Mouse (Mus musculus): ENCODE data around the gene Snrpd2. TPM values are rescaled to one million over a fixed set of nuclear protein-coding genes. Genes with fewer than 3 reads are reported as not detected.

Gene Snrpd2
- 10 to 100 TPM; 50.6 to 59.4 (median 57.3) TPM for total RNA-seq (2022)

DNA sequence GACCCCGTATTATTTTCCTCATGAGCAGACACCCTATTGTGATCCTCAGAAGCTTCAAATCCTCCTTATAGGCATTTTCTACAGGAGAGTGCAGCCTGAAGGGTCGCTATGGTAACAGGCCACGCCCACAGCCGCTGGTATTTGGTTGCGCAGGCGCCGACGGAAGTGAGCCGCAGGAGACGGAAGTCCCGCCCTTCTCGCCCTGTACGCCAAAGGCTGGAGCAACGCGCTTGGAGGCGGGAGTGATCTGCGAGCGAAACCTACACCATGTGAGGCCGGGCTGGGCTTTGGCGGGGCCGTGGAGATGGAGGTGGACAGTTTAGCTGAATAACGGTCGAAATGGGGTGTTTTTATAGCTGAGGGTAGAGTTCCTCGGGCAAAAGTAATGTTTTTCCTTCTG lies at the start of gene Snrpd2:
Gene Snrpd2 (plus strand): TSS at position 97 of the 400 bp plus-strand sequence.
- peak; percentile 90 to 95 for DNase-seq (ENCODE audit: low spot score in 2 of 2)

DNA sequence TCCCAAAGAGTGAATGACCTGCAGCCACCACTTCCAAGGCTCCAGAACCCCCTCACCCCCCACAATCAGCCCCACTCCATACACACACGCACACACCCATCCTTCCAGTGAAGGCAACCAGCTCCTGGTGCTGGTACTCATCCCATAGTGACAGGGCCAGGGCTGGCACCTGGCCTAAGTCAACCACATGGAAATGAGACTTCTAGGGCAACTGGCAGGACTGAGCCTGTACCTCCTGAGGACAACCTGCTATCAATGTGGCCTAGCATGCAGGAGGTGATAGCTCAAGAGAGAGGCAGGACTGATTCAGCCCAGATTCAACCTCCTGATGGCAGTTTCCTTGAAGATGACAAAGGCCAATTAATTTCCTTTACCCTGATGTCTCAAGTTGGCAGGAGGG lies 49.2 kb upstream of the Snrpd2 start:
- no peak for DNase-seq (ENCODE audit: low spot score in 2 of 2)

DNA sequence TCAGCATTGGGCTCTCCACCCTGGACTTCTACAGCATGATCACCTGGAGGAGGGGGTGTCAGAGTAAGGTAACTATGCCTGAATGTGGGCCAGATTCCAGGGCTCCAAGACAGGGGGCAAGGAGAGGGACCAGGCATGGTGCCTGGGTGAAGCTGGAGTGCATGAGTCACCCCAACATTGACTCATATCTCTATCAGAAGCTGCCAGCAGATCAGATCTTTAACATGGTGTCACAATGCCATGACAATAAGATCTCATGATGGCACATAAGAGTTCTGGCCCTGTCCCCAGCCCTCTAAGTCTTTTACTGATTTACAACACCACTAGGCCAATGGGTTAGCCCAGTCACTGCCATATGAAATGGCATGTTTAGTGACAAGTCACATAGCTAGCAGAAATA lies 45.8 kb upstream of the Snrpd2 start:
- no peak for DNase-seq (ENCODE audit: low spot score in 2 of 2)

DNA sequence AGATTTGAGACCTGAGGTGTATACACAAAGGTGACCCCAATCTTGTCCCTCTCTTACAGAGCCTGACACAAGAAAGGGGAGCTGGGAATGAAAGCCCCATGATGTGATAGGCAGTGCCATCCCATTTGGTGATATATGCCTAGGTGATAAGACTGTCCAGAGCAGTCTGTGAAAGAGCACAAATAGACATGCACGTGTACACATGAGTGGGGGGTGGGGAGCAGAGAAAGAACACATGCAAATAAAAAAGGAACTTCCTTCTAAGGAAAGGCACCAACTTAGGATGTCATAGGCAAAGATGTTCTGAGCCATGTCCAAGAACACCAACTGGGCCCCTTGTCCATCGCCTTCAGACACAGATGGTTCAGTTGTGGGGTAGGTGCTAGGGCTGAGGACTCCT lies 45.0 kb upstream of the Snrpd2 start:
- no peak for DNase-seq (ENCODE audit: low spot score in 2 of 2)

DNA sequence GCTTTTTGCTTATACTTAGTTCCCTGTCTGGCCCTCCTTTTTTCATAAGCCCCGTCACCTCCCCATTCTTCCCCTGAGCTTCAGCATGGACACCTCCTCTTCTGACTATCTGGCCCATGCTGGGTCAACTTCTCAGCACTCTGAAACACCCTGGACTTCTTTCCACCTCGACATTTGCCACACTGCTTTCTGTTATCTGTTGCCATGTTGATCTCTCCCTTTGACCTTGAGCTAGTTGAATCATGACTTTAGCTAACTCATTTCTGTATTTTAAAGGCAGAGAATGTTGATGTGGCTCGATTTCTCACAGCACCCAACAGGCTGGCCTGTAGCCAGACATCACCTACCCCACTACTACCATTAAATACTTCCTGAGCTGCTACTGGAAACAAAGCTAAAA lies 42.1 kb upstream of the Snrpd2 start:
- no peak for DNase-seq (ENCODE audit: low spot score in 2 of 2)

DNA sequence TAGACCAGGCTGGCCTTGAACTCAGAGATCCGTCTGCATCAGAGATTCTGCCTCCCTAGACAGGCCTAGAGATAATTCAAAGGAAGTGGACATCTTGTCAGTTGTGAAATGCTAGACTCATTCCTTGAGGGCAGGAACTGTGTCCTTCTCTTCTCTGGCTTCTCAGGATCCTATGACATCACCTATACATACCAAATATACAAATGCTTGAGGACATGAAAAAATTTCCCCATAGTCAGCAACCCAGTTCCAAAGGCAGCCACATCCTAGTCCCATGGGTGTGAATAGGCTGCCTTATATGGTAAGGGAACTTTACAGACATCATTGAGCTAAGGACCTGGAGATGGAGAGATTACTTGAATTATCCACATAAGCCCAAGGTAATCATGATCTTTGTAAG lies 40.0 kb upstream of the Snrpd2 start:
- no peak for DNase-seq (ENCODE audit: low spot score in 2 of 2)

DNA sequence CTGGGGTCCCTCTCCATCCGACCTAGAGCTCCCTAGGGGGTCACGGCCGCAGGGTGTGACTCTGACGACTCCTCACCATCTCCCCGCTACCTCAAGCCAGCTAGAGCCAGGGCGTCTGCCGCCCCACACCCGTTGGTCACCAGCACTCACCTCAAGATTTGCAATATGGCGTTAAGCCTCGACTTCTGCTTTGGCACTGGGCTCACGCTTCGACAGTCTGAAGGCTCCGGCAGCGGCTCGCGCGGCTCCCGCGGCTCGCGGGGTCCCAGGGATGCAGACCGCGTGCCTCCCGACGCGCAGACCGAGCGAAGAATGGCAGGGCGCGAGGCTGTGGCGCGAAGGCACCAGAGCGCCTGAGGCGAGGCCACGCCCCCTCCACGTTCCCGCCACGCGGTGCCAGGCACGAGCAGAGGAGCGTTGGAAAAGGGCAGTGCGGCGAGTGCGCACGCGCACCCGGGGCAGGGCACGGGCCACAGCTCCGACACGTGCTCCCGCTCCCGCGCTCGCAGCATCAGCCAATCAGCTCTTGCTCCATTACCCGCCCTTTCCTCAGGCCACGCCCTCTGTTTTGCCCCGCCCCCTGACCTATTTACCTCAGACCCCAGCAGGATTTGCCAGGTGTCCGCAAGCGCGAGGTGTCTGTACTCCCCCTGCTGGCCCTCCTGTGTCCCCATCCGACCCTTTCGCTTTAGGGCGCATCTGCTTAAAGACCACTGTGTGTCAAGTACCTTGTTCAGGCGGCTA lies 31.3 kb upstream of the Snrpd2 start, which contains the start of gene Gm4969:
Gene Gm4969 (minus strand): TSS at position 341 of the 744 bp plus-strand sequence.
- DNase-seq (ENCODE audit: low spot score in 2 of 2): peak in 1 of 2 experiments; percentile 40

DNA sequence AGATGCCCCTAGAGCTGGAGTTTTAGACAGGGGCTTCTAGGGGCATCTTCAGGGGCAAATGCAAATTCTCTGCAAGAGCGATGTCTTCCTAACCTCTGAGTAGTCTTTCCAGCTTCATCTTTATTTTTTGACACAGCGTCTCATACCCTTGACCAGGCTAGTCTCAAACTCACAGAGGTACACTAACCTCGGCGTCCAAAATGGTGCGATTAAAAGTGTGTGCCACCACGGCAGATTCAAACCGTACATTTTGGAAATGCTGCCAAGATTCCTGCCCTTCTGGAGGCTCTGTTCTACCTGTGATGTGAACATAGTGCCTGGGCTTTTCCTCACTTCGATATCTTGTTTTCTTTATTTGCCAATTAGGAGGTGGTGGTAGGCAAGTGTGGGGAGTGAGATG lies 30.4 kb upstream of the Snrpd2 start:
- DNase-seq (ENCODE audit: low spot score in 2 of 2): no peak

DNA sequence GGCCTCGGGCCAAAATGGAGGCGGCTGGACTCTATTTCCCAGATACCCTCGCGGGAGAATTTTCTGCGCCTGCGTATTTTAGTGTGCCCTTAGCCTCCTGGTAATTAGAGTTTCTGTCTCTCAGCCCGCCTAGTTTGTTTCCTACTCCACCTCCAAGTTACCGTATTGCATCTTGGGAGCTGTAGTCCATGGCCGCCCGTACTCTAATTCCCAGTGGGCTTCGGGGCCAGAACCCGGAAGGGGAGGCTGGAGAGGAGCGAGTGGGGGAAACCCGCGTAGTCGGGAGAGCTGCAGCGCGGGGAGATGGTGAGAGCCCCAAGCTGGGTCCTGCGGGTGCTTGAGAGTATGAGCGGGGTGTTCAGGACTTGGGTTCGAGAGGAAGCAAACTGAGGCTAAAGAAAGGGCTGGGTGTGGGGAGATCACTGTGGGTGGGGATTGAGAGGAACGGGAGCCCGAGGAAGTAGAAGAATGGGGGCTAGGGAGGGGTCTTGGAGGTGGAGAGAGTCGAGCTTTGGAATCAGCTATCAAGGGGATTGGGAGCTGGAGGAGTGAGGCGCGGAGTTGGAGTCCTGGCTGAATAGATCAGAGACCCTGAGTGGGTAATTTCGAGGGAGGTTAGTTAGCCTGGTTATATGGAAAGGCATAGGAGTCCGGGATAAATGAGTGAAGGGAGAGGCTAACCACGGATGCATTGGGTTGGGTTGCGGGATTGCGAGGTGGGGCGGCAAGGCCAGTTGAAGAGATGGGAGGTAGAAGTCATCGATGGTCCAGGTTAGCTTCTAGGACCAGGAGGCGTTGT lies 29.7 kb upstream of the Snrpd2 start, which contains the start of gene Fbxo46:
Gene Fbxo46 (plus strand): TSS at position 229 of the 799 bp plus-strand sequence.
- DNase-seq (ENCODE audit: low spot score in 2 of 2): peak; percentile 84 to 89

DNA sequence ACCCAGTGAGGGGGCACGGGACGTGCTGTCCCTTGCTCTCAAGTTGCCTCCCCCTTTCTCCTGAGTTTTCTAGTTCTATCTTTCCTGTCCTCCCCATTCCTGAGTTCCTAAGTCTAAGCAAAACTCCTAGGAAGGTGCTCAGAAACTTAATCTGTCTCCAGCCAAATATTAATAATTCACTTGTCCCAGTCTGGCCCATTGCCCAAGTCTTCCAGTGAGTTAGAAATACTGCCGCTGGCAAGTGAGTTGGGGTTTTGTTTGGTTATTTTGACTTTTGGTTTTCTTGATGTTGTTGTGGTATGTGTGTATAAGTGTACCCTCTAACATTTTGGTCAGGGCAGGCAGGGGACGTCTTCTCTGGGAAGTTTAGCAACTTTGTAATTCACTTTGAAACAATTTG lies 27.8 kb upstream of the Snrpd2 start:
- DNase-seq (ENCODE audit: low spot score in 2 of 2): no peak

DNA sequence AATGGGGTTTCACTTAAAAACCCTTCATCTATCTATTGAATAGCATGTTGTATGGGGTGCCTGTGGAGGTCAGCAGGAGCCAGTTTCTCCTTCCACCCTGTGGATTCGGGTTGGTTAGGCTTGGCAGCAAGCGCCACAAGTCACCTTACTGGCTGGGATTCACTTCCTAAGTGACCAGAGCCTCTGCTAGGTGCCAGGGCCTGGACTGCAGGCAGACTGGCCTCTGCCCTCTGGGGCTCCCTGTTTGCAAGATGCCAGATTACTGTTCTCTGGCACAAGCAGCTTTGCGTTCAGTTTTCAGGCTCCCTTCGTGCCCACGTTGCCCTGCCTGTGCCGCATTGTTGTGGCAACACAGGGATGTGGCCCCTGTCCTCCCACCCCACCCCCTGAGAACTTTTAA lies 24.8 kb upstream of the Snrpd2 start:
- no peak for DNase-seq (ENCODE audit: low spot score in 2 of 2)

DNA sequence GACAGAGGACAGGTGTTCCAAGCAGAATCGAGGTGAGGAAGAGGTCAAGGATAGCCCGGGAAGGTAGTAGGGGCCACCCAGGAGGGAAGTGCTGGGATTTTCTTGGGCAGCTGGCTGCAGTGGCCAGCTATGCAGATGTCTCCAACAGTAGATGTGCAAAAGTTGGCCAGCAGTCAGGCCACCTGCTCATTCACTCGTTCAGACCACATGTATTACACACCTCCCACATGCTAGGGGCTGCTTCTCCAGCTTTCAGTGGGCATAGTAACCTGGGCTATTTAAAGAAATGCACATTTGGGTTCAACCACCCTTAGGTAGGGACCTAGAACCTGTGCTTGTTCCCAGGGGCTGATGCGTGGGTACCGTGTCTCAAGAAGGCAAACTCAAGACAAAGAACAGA lies 21.8 kb upstream of the Snrpd2 start:
- DNase-seq (ENCODE audit: low spot score in 2 of 2): no peak

DNA sequence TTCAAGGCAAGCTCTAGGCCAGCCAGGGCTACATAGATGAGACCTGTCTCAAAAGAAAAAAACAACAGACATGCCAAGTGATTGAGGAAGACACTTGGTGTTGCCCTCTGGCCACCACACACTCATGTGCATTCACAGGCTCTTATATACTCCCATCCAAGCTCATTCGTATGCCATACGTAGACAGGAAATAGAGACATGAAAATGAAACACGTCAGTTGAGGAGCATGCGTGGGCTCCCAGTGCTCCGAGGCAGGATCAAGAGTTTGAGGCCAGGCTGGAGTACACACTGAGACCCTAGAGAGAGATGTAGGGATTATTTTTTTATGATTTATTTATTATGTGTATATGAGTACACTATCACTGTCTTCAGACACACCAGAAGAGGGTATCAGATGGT lies 20.1 kb upstream of the Snrpd2 start:
- DNase-seq (ENCODE audit: low spot score in 2 of 2): no peak

DNA sequence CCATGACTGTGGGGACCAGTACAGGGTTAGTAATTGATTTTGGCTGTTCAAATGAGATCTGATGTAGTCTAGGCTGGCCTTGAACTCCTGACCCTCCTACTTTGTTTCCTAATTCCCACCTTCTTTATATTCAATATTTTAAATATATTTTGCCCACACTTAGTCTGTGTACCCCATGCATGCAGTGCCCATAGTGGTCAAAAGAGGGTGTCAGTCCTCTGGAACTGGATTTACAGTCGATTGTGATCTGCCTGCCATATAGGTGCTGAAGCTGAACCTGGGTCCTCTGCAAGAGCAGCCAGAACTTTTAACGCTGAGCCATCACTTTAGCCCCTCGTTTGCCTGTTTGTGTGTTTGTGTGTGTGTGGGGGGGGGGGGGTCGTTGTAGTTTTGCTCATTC lies 18.9 kb upstream of the Snrpd2 start:
- DNase-seq (ENCODE audit: low spot score in 2 of 2): no peak

DNA sequence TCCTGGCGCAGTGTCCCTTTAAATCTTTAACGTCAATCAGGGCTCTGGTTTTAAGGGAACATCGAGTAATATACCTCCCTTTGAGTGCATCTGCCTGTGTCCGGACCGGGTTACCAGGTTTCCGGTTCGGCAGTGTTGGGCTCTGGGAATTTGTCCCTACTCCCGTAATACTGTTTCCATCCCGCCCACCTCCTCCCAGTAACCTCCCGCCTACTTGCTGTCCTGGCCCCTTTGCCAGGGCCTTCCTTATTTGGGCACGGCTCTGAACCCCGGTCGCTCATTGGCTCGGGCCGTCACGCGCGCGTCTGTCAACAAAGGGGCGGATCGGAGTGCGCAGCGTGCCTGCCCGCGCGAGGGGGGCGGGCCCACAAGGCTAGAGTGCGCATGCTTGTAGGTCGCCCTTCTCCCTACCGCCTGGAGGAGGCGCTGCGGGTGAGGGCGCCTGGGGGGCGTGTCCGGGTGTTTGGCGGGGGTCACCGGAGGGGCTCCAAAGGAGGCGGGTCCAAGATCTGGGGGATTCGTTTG lies 18.1 kb upstream of the Snrpd2 start:
- peak; percentile 97 to 99 for DNase-seq (ENCODE audit: low spot score in 2 of 2)

DNA sequence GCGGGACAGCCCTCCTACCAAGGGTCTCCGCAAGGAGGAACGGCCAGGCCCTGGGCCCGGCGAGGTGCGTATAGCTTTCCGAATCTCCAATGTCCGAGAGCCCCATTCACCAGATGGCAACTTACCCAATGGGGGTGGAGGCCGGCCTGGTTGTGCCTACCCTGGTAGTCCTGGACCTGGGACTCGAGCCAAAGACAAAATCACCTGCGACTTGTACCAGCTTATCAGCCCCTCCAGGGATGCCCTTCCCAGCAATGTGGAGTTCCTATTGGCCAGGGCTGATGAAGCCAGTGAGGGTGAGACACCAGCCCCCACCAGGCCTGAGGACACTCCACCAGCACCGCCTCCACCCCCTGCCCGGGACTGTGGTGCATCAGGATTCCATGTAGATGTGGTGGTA lies 13.4 kb upstream of the Snrpd2 start:
- DNase-seq (ENCODE audit: low spot score in 2 of 2): no peak

DNA sequence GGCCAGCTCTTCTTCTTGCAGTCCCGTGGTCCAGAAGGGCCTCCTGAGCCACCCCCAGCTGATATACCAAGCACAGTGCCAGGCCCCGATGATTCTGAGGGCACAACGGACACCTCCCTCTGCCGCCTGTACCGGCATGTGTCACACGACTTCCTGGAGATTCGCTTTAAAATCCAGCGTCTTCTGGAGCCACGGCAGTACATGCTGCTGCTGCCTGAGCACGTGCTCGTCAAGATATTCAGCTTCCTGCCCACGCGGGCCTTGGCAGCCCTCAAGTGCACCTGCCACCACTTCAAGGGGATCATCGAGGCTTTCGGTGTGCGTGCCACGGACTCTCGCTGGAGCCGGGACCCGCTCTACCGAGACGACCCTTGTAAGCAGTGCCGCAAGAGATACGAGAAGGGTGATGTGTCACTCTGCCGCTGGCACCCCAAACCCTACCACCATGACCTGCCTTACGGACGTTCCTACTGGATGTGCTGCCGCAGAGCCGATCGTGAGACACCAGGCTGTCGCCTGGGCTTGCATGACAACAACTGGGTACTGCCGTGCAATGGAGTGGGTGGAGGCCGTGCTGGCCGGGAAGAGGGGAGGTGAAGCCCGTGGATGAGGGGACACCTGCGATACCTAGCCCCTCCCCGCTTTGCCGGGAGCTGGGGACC lies 12.7 kb upstream of the Snrpd2 start:
- DNase-seq (ENCODE audit: low spot score in 2 of 2): no peak

DNA sequence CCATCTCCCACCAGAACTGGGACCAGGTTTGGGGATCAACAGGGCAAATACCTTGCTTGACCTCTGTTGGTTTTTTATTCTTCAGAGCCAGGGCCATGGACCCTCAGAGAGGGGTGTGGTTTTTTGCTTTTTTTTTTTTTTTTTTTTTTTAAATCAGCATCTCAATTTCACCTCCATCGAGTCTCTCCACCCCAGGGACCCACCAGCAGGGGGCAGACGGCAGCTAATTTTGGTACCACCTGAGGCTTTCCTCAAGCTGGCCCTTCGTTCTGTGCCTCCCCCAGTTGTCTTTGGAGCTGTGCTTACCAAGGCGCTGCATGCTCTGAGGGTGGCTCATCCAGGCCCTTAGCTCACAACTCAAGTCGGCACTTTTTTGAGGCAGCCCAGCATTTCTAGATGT lies 12.1 kb upstream of the Snrpd2 start:
- peak in 1 of 2 experiments; percentile 40 for DNase-seq (ENCODE audit: low spot score in 2 of 2)

DNA sequence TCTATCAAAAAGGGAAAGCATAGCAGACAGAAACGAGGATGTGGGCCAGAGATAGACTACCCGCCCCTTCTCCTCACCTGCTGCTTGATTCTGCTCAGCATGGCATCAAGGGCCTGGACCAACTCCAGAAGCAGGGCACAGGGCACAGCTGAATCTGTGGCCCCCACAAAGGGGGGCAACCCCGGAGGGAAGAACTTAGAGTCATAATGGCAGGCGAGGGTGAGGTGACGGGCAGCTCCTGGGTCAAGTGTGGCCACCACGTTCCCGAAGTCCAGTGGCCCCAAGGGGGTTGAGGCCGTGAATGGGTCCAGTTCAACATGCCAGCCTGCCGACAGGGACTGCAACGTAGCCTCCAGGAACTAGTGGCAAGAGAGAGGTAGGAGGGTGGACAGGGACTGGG lies 2.7 kb upstream of the Snrpd2 start:
- no peak for DNase-seq (ENCODE audit: low spot score in 2 of 2)

DNA sequence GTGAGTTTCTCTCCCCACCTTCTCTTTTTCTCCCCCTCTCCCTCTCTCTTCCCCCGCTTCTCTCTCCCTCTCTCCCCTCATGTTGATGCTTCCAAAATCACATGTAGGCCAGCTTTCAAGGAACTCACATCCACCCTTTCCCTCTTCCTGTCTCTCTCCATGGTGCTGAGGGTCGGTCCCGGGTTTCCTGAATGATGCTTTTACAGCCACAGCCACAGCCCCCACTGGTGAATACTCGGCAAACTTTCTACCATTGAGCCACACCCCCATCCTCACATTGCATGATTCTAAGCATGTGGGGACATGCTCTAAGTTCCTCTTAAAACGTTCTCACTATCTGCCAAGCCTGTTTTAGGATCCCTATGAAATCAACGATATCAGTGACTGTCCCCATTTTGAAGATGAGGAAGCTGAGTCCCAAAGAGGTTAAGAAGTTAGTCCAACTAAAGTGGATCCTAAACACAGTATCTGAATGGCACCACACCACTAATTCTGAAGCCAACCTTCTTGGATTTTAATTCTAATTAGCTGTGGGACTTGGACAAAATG lies 2.0 kb upstream of the Snrpd2 start:
- no peak for DNase-seq (ENCODE audit: low spot score in 2 of 2)

DNA sequence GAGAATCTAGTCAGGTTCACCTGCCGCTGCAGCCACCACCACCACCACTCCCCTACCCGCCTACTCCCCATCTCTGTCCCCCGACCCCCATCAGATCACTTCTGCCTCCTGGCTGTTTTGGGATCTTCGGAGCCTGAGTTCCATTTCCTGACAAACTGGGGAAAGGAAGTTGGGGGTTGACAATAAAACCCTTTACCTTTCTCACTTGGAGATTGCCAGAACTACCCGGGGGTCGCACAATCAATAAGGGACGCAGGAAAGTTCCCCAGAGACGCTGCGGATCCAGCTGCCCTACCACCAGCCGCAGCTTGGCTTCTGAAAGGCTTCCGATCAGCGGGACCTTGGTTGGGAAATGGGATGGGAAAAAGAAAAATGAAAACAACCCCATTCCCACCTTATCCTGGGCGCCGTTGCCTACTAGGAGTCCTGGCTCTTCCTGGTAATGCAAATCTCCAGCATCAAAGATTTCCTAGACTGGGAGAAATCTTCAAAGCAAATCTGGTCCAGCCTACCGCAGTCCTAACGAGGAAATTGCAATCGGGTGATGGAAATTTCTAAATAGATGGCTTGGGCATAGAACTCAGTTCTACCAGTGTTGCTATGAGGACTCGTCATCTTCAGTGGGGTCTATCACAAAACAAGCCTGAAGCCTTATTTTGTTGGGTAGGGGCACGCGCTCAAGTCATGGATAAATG lies 1.2 kb upstream of the Snrpd2 start:
- no peak for DNase-seq (ENCODE audit: low spot score in 2 of 2)

Data from gastrocnemius, adult 8-10 months (tissue).